Mouse (Mus musculus): ENCODE measurements around the gene Zfp609.
"Not testable (repeated sequence)": the region's sequence is repeated elsewhere in the genome, so short reads cannot be mapped to it uniquely, and the experiment has no call there.

- not testable (repeated sequence) for TF ChIP-seq POLR2A (IDR thresholded peaks at IDR 0.05; ENCODE audit: insufficient read depth, low read depth, low read length); CTCF (IDR thresholded peaks at IDR 0.05)
These were observed 47.7 kb downstream of the Zfp609 start for GRCm38 (mm10) chr9:65779619-65780018.

All from heart, adult 2 months (tissue).